In genomic region chr5:30438931-30439330, GRCm38 (mm10) we compare ENCODE assay signal across 34 mouse cellular contexts. TPM values are rescaled to one million over a fixed set of nuclear protein-coding genes. Genes with fewer than 3 reads are reported as not detected.
DNase-seq lines count a peak whose midpoint lies in the region.
"Had no signal": no experiment of that assay in that cellular context is flagged by ENCODE, and none has a peak within 500 bp of the region (broad histone marks: within the 10 kb centered on the region; RNA-seq: fewer than 3 reads in every experiment).

No protein-coding gene starts in this region.

- DNase-seq in left cerebral cortex, postnatal 4 days = peak; percentile 31
- DNase-seq in left cerebral cortex, postnatal 36 days (ENCODE audit: low spot score in 2 of 2) = no peak
- peak; percentile 39 for DNase-seq in ES-CJ7 (ENCODE audit: low read depth, low spot score)
- peak; percentile 59 for DNase-seq in R1 (ENCODE audit: low read depth, low spot score)
- DNase-seq in adrenal gland, adult (ENCODE audit: inconsistent age in 2 of 2, low spot score in 1 of 2) = no peak
- no peak for DNase-seq in midbrain, embryonic 10.5 days (ENCODE audit: low spot score)
- no peak for DNase-seq in kidney, adult 18-20 months
- DNase-seq: adrenal gland, postnatal 10 days; adrenal gland, postnatal 36 days; cerebellum, adult 18-20 months; cerebellum, adult 9-11 months; cerebellum, postnatal 36 days; embryo, embryonic 11 days; gastrocnemius, postnatal 25 days; heart, adult 18-20 months; heart, postnatal 14 days; heart, postnatal 4 days had no signal

- intact Hi-C loops in left cerebral cortex, postnatal 4 days (cut with DNase I) = no loop called here
- intact Hi-C loops in left cerebral cortex, postnatal 36 days (cut with DNase I) = no loop called here

- no peaks in the 10 kb centered on the region for H3K9me3 ChIP-seq in midbrain, embryonic 10.5 days (replicated peaks)
- H3K9me3 ChIP-seq: embryonic facial prominence, embryonic 10.5 days; embryonic facial prominence, embryonic 13.5 days; forebrain, embryonic 12.5 days; forebrain, embryonic 15.5 days; heart, embryonic 10.5 days; heart, embryonic 13.5 days had no signal

- no peaks in the 10 kb centered on the region for H3K27me3 ChIP-seq in midbrain, embryonic 10.5 days (ENCODE audit: low read depth, poor library complexity, severe bottlenecking)
- H3K27me3 ChIP-seq: embryonic facial prominence, embryonic 13.5 days; forebrain, embryonic 12.5 days; forebrain, embryonic 15.5 days; heart, embryonic 13.5 days had no signal

- no peak overlapping the region for H3K4me3 ChIP-seq in midbrain, embryonic 10.5 days
- H3K4me3 ChIP-seq: embryonic facial prominence, embryonic 10.5 days; embryonic facial prominence, embryonic 13.5 days; erythroblast, embryonic 14.5 days; forebrain, embryonic 12.5 days; forebrain, embryonic 15.5 days; heart, embryonic 10.5 days; heart, embryonic 13.5 days had no signal

- WGBS in midbrain, embryonic 10.5 days = 46% methylated on average over 2 of the region's 2 CpGs

- no peak overlapping the region for H3K27ac ChIP-seq in midbrain, embryonic 10.5 days (replicated peaks)
- H3K27ac ChIP-seq: embryonic facial prominence, embryonic 10.5 days; embryonic facial prominence, embryonic 13.5 days; forebrain, embryonic 12.5 days; forebrain, embryonic 15.5 days; heart, embryonic 10.5 days; heart, embryonic 13.5 days; hindbrain, embryonic 14.5 days; hindbrain, postnatal 0 days had no signal

- H3K4me1 ChIP-seq in midbrain, embryonic 10.5 days = no peaks in the 10 kb centered on the region
- H3K4me1 ChIP-seq: embryonic facial prominence, embryonic 10.5 days; embryonic facial prominence, embryonic 13.5 days; forebrain, embryonic 12.5 days; forebrain, embryonic 15.5 days had no signal

- H3K36me3 ChIP-seq in midbrain, embryonic 10.5 days = no peaks in the 10 kb centered on the region
- H3K36me3 ChIP-seq: embryonic facial prominence, embryonic 10.5 days; embryonic facial prominence, embryonic 13.5 days; forebrain, embryonic 12.5 days; forebrain, embryonic 15.5 days; heart, embryonic 10.5 days; heart, embryonic 13.5 days had no signal

RNA-seq across cellular contexts. Expression of gene Otof, which starts 22.8 kb away (rescaled TPM):
- total RNA-seq in left cerebral cortex, postnatal 4 days (2021) = 10 to 100 TPM in 1 of 2 experiments, 1 to 10 TPM in 1; 7.1 to 10.8 TPM
- total RNA-seq in left cerebral cortex, postnatal 36 days (2021) = 10 to 100 TPM; 14.2 to 29.6 TPM
- 0.05 and 0.29 TPM in 2 replicates for polyA plus RNA-seq in midbrain, embryonic 10.5 days (2016; fragmentation: Nextera tagmentation; extraction: Ambion mirVana)
- total RNA-seq: heart, adult 18-20 months; heart, postnatal 14 days had no signal
- polyA plus RNA-seq: activated CD4-positive, CD25-positive, alpha-beta regulatory T cell, adult 4 months; C2C12; CD4-positive, CD25-positive, alpha-beta regulatory T cell, adult 4 months; erythroblast, embryonic 14.5 days; inflammation-experienced regulatory T-cells, adult 6 months; Patski had no signal

RNA-seq across cellular contexts. Expression of gene 1700001C02Rik, which starts 26.9 kb away (rescaled TPM):
- total RNA-seq in left cerebral cortex, postnatal 4 days (2021) = not detected
- not detected for total RNA-seq in left cerebral cortex, postnatal 36 days (2021)
- not detected in 2 replicates for polyA plus RNA-seq in midbrain, embryonic 10.5 days (2016; fragmentation: Nextera tagmentation; extraction: Ambion mirVana)
- total RNA-seq: adrenal gland, adult 18-20 months; adrenal gland, postnatal 10 days; adrenal gland, postnatal 36 days; gastrocnemius, adult 8-10 months; gastrocnemius, postnatal 25 days; heart, adult 18-20 months; heart, postnatal 14 days; heart, postnatal 4 days; hindbrain, postnatal 0 days had no signal
- polyA plus RNA-seq: activated CD4-positive, CD25-positive, alpha-beta regulatory T cell, adult 4 months; C2C12; CD4-positive, CD25-positive, alpha-beta regulatory T cell, adult 4 months; embryonic facial prominence, embryonic 10.5 days; embryonic facial prominence, embryonic 13.5 days; erythroblast, embryonic 14.5 days; forebrain, embryonic 12.5 days; heart, embryonic 10.5 days; heart, embryonic 13.5 days; inflammation-experienced regulatory T-cells, adult 6 months; intestine, postnatal 0 days; Patski had no signal

Comparison
In these comparisons a context has a peak if more than half of its experiments do, and no peak if none do; other contexts are left out.
1. DNase-seq: peak in left cerebral cortex, postnatal 4 days (single experiment), ES-CJ7 (single experiment) and R1 (single experiment); none in left cerebral cortex, postnatal 36 days (0 of 2), adrenal gland, adult (0 of 2), midbrain, embryonic 10.5 days (single experiment) and kidney, adult 18-20 months (single experiment).